Mouse (Mus musculus) heart, adult 2 months (tissue): ENCODE results near the gene Guca2b. TPM values are rescaled to one million over a fixed set of nuclear protein-coding genes. Genes with fewer than 3 reads are reported as not detected.

Experiments
- DNase-seq, 2 experiments: peaks; one replicate each; pipeline ENCODE4 v3.0.0; 2021
- H3K27ac ChIP-seq: fragments of 200-600 bp; 2 replicates; pipeline ENCODE4 v1.8.1; 2022
- H3K27me3 ChIP-seq: fragments of 200-500 bp; 2 replicates; pipeline ENCODE4 v1.6.1; 2012; ENCODE audit warnings: mild to moderate bottlenecking, low read length, inconsistent platforms, mixed read lengths; ENCODE audit not compliant: control insufficient read depth, insufficient read depth
- H3K36me3 ChIP-seq: fragments of 200-500 bp; 2 replicates; pipeline ENCODE4 v1.6.1; 2012; ENCODE audit warnings: low read length, inconsistent platforms; ENCODE audit not compliant: control insufficient read depth, insufficient read depth
- H3K4me1 ChIP-seq: fragments of 200-500 bp; 2 replicates; pipeline ENCODE4 v1.6.1; 2011; ENCODE audit warnings: low read length; ENCODE audit not compliant: control insufficient read depth, insufficient read depth
- H3K4me3 ChIP-seq: fragments of 200-600 bp; 2 replicates; pipeline ENCODE4 v1.8.1; 2022
- H3K79me2 ChIP-seq: fragments of 200-500 bp; replicated peaks from 2 replicates; pipeline ENCODE4 v1.6.1; 2012; ENCODE audit warnings: mild to moderate bottlenecking, inconsistent platforms, low read length, moderate library complexity, mixed read lengths; ENCODE audit not compliant: control insufficient read depth, insufficient read depth
- H3K9ac ChIP-seq: fragments of 200-500 bp; 2 replicates; pipeline ENCODE4 v1.6.1; 2012; ENCODE audit warnings: low read depth, mild to moderate bottlenecking, control low read depth, inconsistent platforms, low read length, mixed read lengths
- CTCF ChIP-seq: fragments of 200-600 bp; IDR thresholded peaks from 2 replicates; pipeline ENCODE4 v1.8.1; 2022; ENCODE audit warnings: antibody characterized with exemption, mild to moderate bottlenecking, moderate library complexity
- EP300 ChIP-seq: fragments of 200-500 bp; IDR thresholded peaks from 2 replicates; pipeline ENCODE4 v1.6.1; 2011; ENCODE audit warnings: low read depth, low read length, control low read depth; ENCODE audit not compliant: insufficient read depth
- POLR2A ChIP-seq: fragments of 200-500 bp; IDR thresholded peaks from 2 replicates; pipeline ENCODE4 v1.6.1; 2011; ENCODE audit warnings: mild to moderate bottlenecking, low read depth, low read length, control low read depth; ENCODE audit not compliant: insufficient read depth
- WGBS: fragments of 180-500 bp; shearing (Covaris S2); methylation state at CpG from one replicate; pipeline ENCODE4 v1.1.7; 2018; 5-methylcytosine and 5-hydroxymethylcytosine counted together
- intact Hi-C: fragments of 180-260 bp; cut with DNase I; formaldehyde crosslinking; loops from one replicate; pipeline ENCODE4 v1.15.1; 2025
- polyA plus RNA-seq: library from polyadenylated mRNA; depleted of rRNA; stranded (reverse); fragments of >200 nt; gene quantifications from 2 replicates; pipeline ENCODE4 v1.2.3, GENCODE M21; 2012
- total RNA-seq, 2 experiments: library from RNA; stranded (reverse); gene quantifications; 2 replicates each; pipeline ENCODE4 v1.2.3; 2021

Guca2b gene
- total and polyA plus RNA-seq, 3 experiments = 0.35 to 0.68 (median 0.44) TPM

GRCm38 (mm10) chr4:119642666-119643065, 16.1 kb downstream of the Guca2b start:
- Histone ChIP-seq H3K79me2 (no peaks in the 10 kb centered on the region), H3K27me3 (no peaks in the 10 kb centered on the region), H3K36me3 (no peaks in the 10 kb centered on the region), H3K9ac (no peak overlapping the region), H3K27ac (no peak overlapping the region), H3K4me1 (no peaks in the 10 kb centered on the region), H3K4me3 (no peak overlapping the region)
- TF ChIP-seq CTCF (0 out of 2 replicates have a peak, but pooled peaks have one; percentile 10), EP300 (no peak)
- 89% methylated on average over 4 of the region's 4 CpGs for WGBS
- DNase-seq = no peak
- intact Hi-C loops = no loop called here

DNA sequence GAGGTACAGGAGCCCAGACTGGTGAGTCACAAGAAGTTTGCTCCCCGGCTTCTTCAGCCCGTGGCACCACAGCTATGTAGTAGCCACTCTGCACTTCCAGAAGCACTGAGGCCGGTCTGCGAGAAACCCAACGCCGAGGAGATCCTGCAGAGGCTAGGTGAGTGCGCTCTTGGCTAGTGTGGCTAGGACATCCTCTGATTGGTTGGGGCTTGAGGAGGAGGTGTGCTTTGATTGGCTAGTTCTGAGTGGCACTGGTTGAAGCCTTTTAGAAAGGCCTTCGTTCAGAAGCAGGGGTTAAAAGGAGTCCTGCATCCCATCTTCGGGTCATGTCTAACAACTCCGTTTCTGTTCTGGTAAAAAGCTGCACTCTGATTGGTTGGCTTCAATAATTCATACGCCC, 20.1 kb downstream of the Guca2b start:
- Histone ChIP-seq H3K9ac (no peak overlapping the region), H3K36me3 (no peaks in the 10 kb centered on the region), H3K27me3 (no peaks in the 10 kb centered on the region), H3K27ac (no peak overlapping the region), H3K79me2 (no peaks in the 10 kb centered on the region), H3K4me1 (peaks cover 2% of the 10 kb centered on the region), H3K4me3 (no peak overlapping the region)
- intact Hi-C loops = no loop called here
- DNase-seq = no peak
- TF ChIP-seq EP300 (no peak), POLR2A (no peak), CTCF (no peak)
- 76% methylated on average over 11 of the region's 11 CpGs for WGBS

GRCm38 (mm10) chr4:119637946-119638345, 20.8 kb downstream of the Guca2b start:
- TF ChIP-seq CTCF (no peak), POLR2A (no peak), EP300 (no peak)
- no peak overlapping the region for H3K4me3 ChIP-seq
- no peaks in the 10 kb centered on the region for H3K79me2 ChIP-seq
- no peaks in the 10 kb centered on the region for H3K27me3 ChIP-seq
- no peak overlapping the region for H3K27ac ChIP-seq
- intact Hi-C loops = no loop called here
- peaks cover 2% of the 10 kb centered on the region for H3K4me1 ChIP-seq
- WGBS = 87% methylated on average over 6 of the region's 6 CpGs
- H3K9ac ChIP-seq = no peak overlapping the region
- no peak for DNase-seq
- no peaks in the 10 kb centered on the region for H3K36me3 ChIP-seq

- Histone ChIP-seq H3K4me1 (peaks cover 2% of the 10 kb centered on the region), H3K36me3 (no peaks in the 10 kb centered on the region), H3K27me3 (no peaks in the 10 kb centered on the region), H3K4me3 (no peak within 1 kb of the TSS), H3K27ac (no peak within 1 kb of the TSS), H3K79me2 (no peaks in the 10 kb centered on the region), H3K9ac (no peak within 1 kb of the TSS)
- TF ChIP-seq CTCF = no peak
- no peak for TF ChIP-seq EP300
- TF ChIP-seq POLR2A = no peak
- intact Hi-C loops = no loop called here
- DNase-seq = no peak
- 75% methylated on average over 4 of the region's 4 CpGs for WGBS
These were observed 21.4 kb downstream of the Guca2b start, which contains the start of gene Guca2a for GRCm38 (mm10) chr4:119637176-119637845. Guca2a (plus strand) TSS chr4:119637704.

DNA sequence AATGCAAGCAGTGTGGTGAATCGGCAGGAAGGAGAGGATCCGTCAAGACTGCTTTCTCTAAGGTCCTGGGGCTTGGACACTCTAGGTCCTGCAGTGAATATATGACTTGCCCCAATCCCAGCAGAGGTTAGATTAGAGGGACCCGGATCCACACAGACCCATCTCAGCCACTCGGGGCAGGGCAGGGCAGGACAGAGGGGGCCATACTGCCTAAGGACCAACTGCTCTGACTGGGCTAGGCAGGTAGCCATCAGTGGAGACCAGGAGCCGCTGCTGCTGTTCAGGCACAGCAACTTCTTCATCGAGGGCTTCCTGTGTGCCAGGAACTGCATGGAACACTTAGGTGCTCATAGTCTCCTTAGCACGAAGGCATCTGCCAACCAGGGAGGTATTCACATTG, 22.0 kb downstream of the Guca2b start:
- no peak overlapping the region for H3K27ac ChIP-seq
- no peak overlapping the region for H3K4me3 ChIP-seq
- H3K4me1 ChIP-seq = peaks cover 2% of the 10 kb centered on the region
- DNase-seq = no peak
- no peaks in the 10 kb centered on the region for H3K79me2 ChIP-seq
- H3K9ac ChIP-seq = no peak overlapping the region
- no peak for TF ChIP-seq CTCF
- TF ChIP-seq EP300 = no peak
- TF ChIP-seq POLR2A = no peak
- intact Hi-C loops = no loop called here
- WGBS = 78% methylated on average over 7 of the region's 7 CpGs
- H3K36me3 ChIP-seq = no peaks in the 10 kb centered on the region
- no peaks in the 10 kb centered on the region for H3K27me3 ChIP-seq

- H3K79me2 ChIP-seq = no peaks in the 10 kb centered on the region
- H3K4me3 ChIP-seq = no peak overlapping the region
- no peaks in the 10 kb centered on the region for H3K27me3 ChIP-seq
- H3K36me3 ChIP-seq = no peaks in the 10 kb centered on the region
- H3K27ac ChIP-seq = no peak overlapping the region
- WGBS = 73% methylated on average over 8 of the region's 8 CpGs
- peaks cover 2% of the 10 kb centered on the region for H3K4me1 ChIP-seq
- no peak for DNase-seq
- TF ChIP-seq POLR2A (no peak), CTCF (no peak), EP300 (no peak)
- intact Hi-C loops = no loop called here
- H3K9ac ChIP-seq = no peak overlapping the region
These were observed 23.1 kb downstream of the Guca2b start for GRCm38 (mm10) chr4:119635686-119636085.
